Mouse (Mus musculus) limb, embryonic 10.5 days (tissue): ENCODE measurements at regions not wholly inside any gene's neighbourhood (a gene's known extent, or its start where the extent isn't known, plus 50 kb on each side); places are given as distances from the start of the nearest gene placed in this dataset.

Source experiments
- DNase-seq: peaks from one replicate; pipeline ENCODE4 v3.0.0-alpha.2; 2017; ENCODE audit warnings: low spot score
- H3K27ac ChIP-seq: fragments of 300-500 bp; sonication (generic); 2 replicates; pipeline ENCODE4 v1.5.1; 2016; ENCODE audit warnings: mild to moderate bottlenecking
- H3K27me3 ChIP-seq: fragments of 300-500 bp; sonication (generic); 2 replicates; pipeline ENCODE4 v1.6.1; 2016; ENCODE audit warnings: low read depth, mild to moderate bottlenecking; ENCODE audit not compliant: poor library complexity, severe bottlenecking
- H3K36me3 ChIP-seq: fragments of 300-500 bp; sonication (generic); 2 replicates; pipeline ENCODE4 v1.6.1; 2016; ENCODE audit warnings: mild to moderate bottlenecking, moderate library complexity
- H3K4me1 ChIP-seq: fragments of 300-500 bp; sonication (generic); 2 replicates; pipeline ENCODE4 v1.6.1; 2016
- H3K4me3 ChIP-seq: fragments of 300-500 bp; sonication (generic); 2 replicates; pipeline ENCODE4 v1.5.1; 2016; ENCODE audit warnings: mild to moderate bottlenecking, moderate library complexity
- H3K9me3 ChIP-seq: fragments of 300-500 bp; sonication (generic); replicated peaks from 2 replicates; pipeline ENCODE4 v1.6.1; 2016; ENCODE audit warnings: mild to moderate bottlenecking
- WGBS: fragments of 180-500 bp; shearing (Covaris S2); methylation state at CpG from one replicate; pipeline ENCODE4 v1.1.7; 2016; 5-methylcytosine and 5-hydroxymethylcytosine counted together

DNA sequence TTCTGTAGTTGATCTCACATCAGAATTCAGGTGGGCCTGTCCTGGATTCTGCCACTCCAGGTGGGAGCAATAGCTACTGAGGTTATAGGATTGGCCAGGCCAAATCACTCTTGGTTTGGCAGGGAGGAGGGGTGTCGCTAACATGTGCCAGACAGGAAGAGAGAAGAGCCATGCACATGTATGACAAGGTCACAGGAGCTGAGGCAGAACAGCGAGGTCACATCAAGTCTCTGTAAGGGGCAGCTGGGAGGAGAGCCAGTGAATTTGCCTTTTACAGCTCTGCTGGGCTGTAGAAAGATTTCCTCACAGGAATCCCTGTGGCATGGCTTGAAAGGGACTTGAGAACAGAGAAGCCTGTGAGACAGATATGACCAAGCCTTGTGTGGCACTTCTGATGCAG lies 96.3 kb upstream of the Prok2 start:
- Histone ChIP-seq H3K27ac (no peak overlapping the region), H3K4me3 (no peak overlapping the region), H3K27me3 (peaks cover 12% of the 10 kb centered on the region; the same call in 1 of the 2 replicates), H3K9me3 (no peaks in the 10 kb centered on the region), H3K4me1 (peaks cover 33% of the 10 kb centered on the region), H3K36me3 (no peaks in the 10 kb centered on the region)
- 73% methylated on average over 2 of the region's 2 CpGs for WGBS
- no peak for DNase-seq

DNA sequence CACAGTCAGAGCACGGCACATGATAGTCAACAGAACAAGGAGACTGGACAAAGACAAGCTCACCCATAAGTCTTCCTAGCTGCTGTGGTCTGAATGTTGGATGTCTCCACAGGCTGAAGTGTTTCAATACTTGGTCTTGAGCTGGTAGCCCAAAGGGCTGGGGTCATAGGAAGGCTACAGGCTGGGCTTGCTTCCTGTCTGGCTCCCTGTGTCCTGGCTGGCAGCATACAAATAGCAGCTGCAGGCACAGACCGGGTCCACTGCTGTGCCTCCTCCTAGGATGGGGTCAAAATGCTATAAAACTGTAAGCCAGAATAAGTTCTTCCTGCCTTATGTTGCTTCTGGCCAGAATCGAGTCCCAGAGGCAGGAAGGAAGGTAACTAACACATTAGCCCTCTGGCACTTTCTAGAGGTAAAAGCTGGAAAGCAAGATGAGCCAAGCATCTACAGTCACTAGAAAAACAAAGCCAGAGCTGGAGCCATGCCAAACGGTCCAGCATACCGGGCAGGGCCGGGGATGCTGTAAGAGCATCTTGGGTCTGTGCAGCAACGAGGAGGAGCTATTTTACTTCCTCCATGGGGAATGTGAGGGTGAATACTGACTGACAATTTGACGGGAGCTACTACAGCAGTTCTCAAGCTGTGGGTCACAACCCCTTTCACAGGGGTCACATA lies 93.2 kb upstream of the Prok2 start:
- no peak overlapping the region for H3K4me3 ChIP-seq
- peaks cover 27% of the 10 kb centered on the region for H3K27me3 ChIP-seq
- peaks cover 30% of the 10 kb centered on the region for H3K4me1 ChIP-seq
- no peaks in the 10 kb centered on the region for H3K36me3 ChIP-seq
- WGBS = 66% methylated on average over 8 of the region's 8 CpGs
- DNase-seq = no peak
- 0 out of 2 replicates have a peak overlapping the region, but pooled peaks have one; percentile 21 for H3K27ac ChIP-seq
- H3K9me3 ChIP-seq = no peaks in the 10 kb centered on the region

GRCm38 (mm10) chr6:99818486-99818885 lies 92.3 kb upstream of the Prok2 start:
- DNase-seq = no peak
- no peaks in the 10 kb centered on the region for H3K36me3 ChIP-seq
- peaks cover 26% of the 10 kb centered on the region for H3K4me1 ChIP-seq
- 86% methylated on average over 6 of the region's 6 CpGs for WGBS
- no peak overlapping the region for H3K27ac ChIP-seq
- H3K4me3 ChIP-seq = no peak overlapping the region
- no peaks in the 10 kb centered on the region for H3K9me3 ChIP-seq
- peaks cover 27% of the 10 kb centered on the region for H3K27me3 ChIP-seq

DNA sequence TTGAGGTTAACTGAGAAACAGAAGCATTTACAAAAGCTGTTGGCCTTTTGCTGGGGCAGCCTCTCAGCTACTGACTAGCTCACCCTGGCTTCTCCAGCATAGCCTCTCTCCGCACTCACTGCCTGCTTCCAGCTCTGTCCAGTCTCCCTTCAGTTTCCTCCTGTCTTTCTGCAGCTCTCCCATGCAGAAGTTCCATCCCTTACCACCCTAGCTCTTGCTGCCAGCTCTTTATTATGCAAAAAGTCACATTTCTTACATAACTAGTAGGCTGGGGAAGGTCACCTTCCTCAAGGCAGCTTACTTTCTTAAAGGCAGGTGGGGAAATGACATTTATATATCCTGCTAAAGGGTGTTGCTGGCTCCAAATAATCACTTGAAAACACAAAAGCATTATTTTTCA lies 91.1 kb upstream of the Prok2 start:
- Histone ChIP-seq H3K27ac (no peak overlapping the region), H3K36me3 (no peaks in the 10 kb centered on the region), H3K4me3 (no peak overlapping the region), H3K27me3 (peaks cover 33% of the 10 kb centered on the region), H3K9me3 (no peaks in the 10 kb centered on the region), H3K4me1 (peaks cover 16% of the 10 kb centered on the region)
- WGBS = 82% methylated on average over 1 of the region's 1 CpGs
- DNase-seq = no peak

DNA sequence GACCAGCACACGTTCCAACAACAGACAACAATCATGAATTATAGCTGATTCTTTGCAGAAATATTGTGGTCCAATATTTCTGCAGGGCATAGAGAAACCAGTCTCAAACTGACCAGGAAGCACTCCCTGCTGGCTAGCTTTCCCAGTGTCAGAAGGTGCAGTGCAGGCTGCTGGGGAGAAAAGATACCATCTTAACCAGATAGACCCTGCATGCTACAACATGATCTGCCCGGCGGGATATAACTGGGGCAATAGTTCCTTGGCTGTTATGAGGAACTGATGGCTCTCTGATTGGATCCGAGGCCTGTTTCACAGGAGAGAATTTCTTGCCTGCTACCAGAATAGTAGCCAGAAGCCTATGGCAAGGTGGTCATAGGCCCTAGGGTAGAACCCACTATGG lies 86.9 kb upstream of the Prok2 start:
- H3K9me3 ChIP-seq = no peaks in the 10 kb centered on the region
- H3K4me3 ChIP-seq = no peak overlapping the region
- WGBS = 91% methylated on average over 4 of the region's 4 CpGs
- H3K4me1 ChIP-seq = peaks cover 11% of the 10 kb centered on the region
- no peaks in the 10 kb centered on the region for H3K36me3 ChIP-seq
- no peak overlapping the region for H3K27ac ChIP-seq
- peaks cover 34% of the 10 kb centered on the region for H3K27me3 ChIP-seq
- no peak for DNase-seq

DNA sequence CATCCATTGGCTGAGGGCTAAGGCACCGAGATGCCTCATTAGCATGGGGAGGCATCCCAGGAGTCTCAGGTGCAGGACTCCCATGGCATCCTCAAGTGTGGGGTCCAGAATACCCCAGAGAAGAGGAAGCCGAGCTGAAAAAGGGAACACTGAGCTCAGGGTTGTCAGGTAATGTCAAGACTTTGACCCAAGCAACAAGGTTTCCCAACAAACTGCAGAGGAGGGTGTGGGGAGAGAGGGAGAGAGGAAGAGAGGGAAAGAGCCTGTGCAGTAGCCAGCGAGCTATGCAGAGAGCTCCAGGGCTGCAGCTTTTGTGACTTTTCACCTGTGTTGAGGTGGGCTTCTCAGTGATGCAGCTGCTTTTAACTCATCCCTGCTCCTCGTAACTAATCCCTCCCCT lies 85.7 kb upstream of the Prok2 start:
- WGBS = 87% methylated on average over 4 of the region's 4 CpGs
- no peak for DNase-seq
- H3K27ac ChIP-seq = peak overlapping the region; percentile 1; the same call in 1 of the 2 replicates
- H3K36me3 ChIP-seq = no peaks in the 10 kb centered on the region
- H3K4me1 ChIP-seq = peaks cover 11% of the 10 kb centered on the region
- no peak overlapping the region for H3K4me3 ChIP-seq
- H3K9me3 ChIP-seq = no peaks in the 10 kb centered on the region
- H3K27me3 ChIP-seq = peaks cover 39% of the 10 kb centered on the region

DNA sequence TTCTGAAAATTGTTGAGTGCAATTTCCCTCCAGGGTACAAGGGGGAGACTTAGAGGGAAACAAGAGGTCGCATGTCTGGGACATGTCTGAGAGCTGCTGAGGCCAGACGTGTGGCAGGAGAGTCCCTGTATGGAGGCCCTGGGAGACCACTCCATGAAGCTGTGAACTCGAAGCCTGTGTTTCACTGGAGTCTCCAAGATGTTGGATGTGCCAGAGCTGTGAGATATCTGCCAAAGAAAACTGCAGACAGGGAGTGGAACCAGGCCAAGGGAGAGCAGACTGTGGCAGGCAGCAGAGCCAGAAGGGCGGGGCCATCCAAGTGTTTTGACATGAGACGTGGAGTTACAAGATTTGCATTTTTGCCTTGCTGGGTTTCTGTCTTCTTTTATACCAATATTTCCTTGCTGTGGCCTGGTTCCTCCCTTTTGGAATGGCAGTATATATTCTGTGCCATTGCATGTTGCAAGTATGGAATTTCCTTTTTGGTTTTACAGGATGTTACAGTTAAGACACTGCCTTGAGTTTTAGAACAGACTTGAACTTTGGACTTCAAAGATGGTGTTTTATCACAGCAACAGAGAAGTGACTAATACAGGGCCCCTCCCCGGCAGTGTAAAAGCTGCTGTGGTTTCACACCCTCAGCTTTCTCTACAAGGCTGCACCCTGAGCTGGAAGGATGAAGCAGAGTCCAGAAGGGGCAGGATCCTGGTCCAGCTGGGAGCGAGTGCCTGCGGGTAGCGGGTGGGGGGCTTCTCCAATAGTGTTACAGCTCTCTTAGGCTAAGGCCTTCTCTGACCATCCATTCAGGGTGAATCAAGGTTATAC lies 85.0 kb upstream of the Prok2 start:
- 73% methylated on average over 9 of the region's 9 CpGs for WGBS
- Histone ChIP-seq H3K36me3 (no peaks in the 10 kb centered on the region), H3K27me3 (peaks cover 38% of the 10 kb centered on the region), H3K27ac (peak overlapping the region; percentile 14; the same call in 1 of the 2 replicates), H3K4me3 (no peak overlapping the region), H3K4me1 (peaks cover 11% of the 10 kb centered on the region), H3K9me3 (no peaks in the 10 kb centered on the region)
- DNase-seq = no peak

DNA sequence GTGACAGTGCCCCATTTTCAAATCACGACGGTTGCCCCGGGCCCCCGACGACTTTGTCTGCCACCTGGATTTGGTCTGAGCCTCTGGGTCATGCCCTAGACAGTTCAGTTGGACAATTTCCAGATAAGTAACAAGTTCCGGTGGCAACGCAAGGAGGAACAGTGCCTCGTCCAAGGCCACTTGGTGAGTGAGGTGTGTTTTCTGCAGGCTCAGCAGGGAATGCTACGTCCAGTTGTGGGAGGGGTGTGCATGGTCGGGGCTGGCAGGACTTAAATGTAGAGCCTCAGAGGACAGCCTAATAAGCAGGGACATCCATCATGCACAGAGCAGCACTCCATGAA lies 78.7 kb upstream of the Prok2 start:
- 14% methylated on average over 10 of the region's 10 CpGs for WGBS
- Histone ChIP-seq H3K36me3 (no peaks in the 10 kb centered on the region), H3K4me3 (peak overlapping the region; percentile 34), H3K27me3 (peaks cover 39% of the 10 kb centered on the region), H3K4me1 (peaks cover 28% of the 10 kb centered on the region), H3K9me3 (no peaks in the 10 kb centered on the region), H3K27ac (peak overlapping the region; percentile 46; the same call in 1 of the 2 replicates)
- no peak for DNase-seq

GRCm38 (mm10) chr6:99803983-99804904 lies 78.1 kb upstream of the Prok2 start:
- DNase-seq = peak; percentile 97
- Histone ChIP-seq H3K27ac (peak overlapping the region; percentile 46; the same call in 1 of the 2 replicates), H3K27me3 (peaks cover 41% of the 10 kb centered on the region), H3K36me3 (no peaks in the 10 kb centered on the region), H3K4me1 (peaks cover 33% of the 10 kb centered on the region), H3K4me3 (peak overlapping the region; percentile 34), H3K9me3 (no peaks in the 10 kb centered on the region)
- WGBS = 21% methylated on average over 25 of the region's 25 CpGs

GRCm38 (mm10) chr6:99800919-99801318 lies 74.7 kb upstream of the Prok2 start:
- 66% methylated on average over 6 of the region's 6 CpGs for WGBS
- no peak for DNase-seq
- no peaks in the 10 kb centered on the region for H3K9me3 ChIP-seq
- peaks cover 28% of the 10 kb centered on the region for H3K27me3 ChIP-seq
- H3K36me3 ChIP-seq = no peaks in the 10 kb centered on the region
- peaks cover 33% of the 10 kb centered on the region for H3K4me1 ChIP-seq
- no peak overlapping the region for H3K27ac ChIP-seq
- H3K4me3 ChIP-seq = no peak overlapping the region

GRCm38 (mm10) chr6:99800324-99800723 lies 74.1 kb upstream of the Prok2 start:
- H3K9me3 ChIP-seq = no peaks in the 10 kb centered on the region
- WGBS = 26% methylated on average over 14 of the region's 14 CpGs
- H3K36me3 ChIP-seq = no peaks in the 10 kb centered on the region
- DNase-seq = no peak
- peaks cover 32% of the 10 kb centered on the region for H3K4me1 ChIP-seq
- H3K27ac ChIP-seq = no peak overlapping the region
- no peak overlapping the region for H3K4me3 ChIP-seq
- peaks cover 25% of the 10 kb centered on the region for H3K27me3 ChIP-seq

GRCm38 (mm10) chr6:99796390-99796789 lies 70.2 kb upstream of the Prok2 start:
- H3K4me1 ChIP-seq = peaks cover 22% of the 10 kb centered on the region

More at GRCm38 (mm10) chr6:99796390-99796789, 70.2 kb upstream of the Prok2 start:
- Histone ChIP-seq H3K36me3 (no peaks in the 10 kb centered on the region), H3K27me3 (peaks cover 28% of the 10 kb centered on the region), H3K27ac (no peak overlapping the region), H3K9me3 (no peaks in the 10 kb centered on the region), H3K4me3 (no peak overlapping the region)
- no peak for DNase-seq
- 95% methylated on average over 12 of the region's 12 CpGs for WGBS
